Mouse (Mus musculus) olfactory bulb, adult 2 months (tissue): ENCODE data around the gene Treml4. TPM values are rescaled to one million over a fixed set of nuclear protein-coding genes. Genes with fewer than 3 reads are reported as not detected.

Experiments used
- H3K27ac ChIP-seq: fragments of 200-500 bp; 2 replicates; pipeline ENCODE4 v1.5.1; 2012; ENCODE audit warnings: low read depth, low read length; ENCODE audit not compliant: insufficient read depth
- H3K4me1 ChIP-seq: fragments of 200-500 bp; 2 replicates; pipeline ENCODE4 v1.6.1; 2012; ENCODE audit warnings: low read length; ENCODE audit not compliant: control insufficient read depth, insufficient read depth
- H3K4me3 ChIP-seq: fragments of 200-500 bp; 2 replicates; pipeline ENCODE4 v1.5.1; 2012; ENCODE audit warnings: mild to moderate bottlenecking, low read depth, low read length, moderate library complexity; ENCODE audit not compliant: insufficient read depth
- CTCF ChIP-seq: fragments of 200-500 bp; IDR thresholded peaks from 2 replicates; pipeline ENCODE4 v1.5.1; 2012; ENCODE audit warnings: low read depth, mild to moderate bottlenecking, low read length, moderate library complexity; ENCODE audit not compliant: insufficient read depth
- POLR2A ChIP-seq: fragments of 200-500 bp; IDR thresholded peaks from 2 replicates; pipeline ENCODE4 v1.6.1; 2012; ENCODE audit warnings: mild to moderate bottlenecking, low read depth, low read length, moderate library complexity; ENCODE audit not compliant: insufficient read depth
- WGBS: fragments of 180-500 bp; shearing (Covaris S2); methylation state at CpG from one replicate; pipeline ENCODE4 v1.1.7; 2018; 5-methylcytosine and 5-hydroxymethylcytosine counted together
- polyA plus RNA-seq: library from polyadenylated mRNA; stranded (reverse); fragments of >200 nt; gene quantifications from 2 replicates; pipeline ENCODE4 v1.2.4, GENCODE M21; 2012; ENCODE audit warnings: low replicate concordance; ENCODE audit not compliant: missing spikeins, insufficient read depth, insufficient read length

Gene Treml4
- polyA plus RNA-seq, 1 experiment = not detected

DNA sequence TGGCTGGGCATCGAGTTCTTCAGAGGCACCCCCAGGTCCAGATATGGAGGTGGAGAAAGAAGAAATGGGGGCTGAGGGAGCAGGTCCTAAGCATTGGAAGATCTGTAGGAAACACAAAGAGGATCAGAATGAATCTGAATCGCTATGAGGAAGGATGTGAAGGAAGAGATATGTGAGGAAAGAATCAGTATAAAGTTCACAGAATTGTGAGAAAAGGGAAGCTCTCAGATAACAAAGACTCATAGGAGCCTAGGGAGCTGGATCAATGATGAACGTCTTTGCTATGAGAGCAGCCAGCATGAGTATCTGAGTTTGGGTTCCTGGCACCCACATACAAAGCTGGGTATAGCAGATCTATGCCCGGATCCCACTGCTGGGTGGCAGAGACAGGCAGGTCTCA, 5.7 kb downstream of the Treml4 start:
- H3K27ac ChIP-seq = no peak overlapping the region
- H3K4me1 ChIP-seq = no peaks in the 10 kb centered on the region
- H3K4me3 ChIP-seq = no peak overlapping the region
- no peak for TF ChIP-seq POLR2A
- TF ChIP-seq CTCF = no peak
- WGBS = 78% methylated on average over 4 of the region's 4 CpGs

DNA sequence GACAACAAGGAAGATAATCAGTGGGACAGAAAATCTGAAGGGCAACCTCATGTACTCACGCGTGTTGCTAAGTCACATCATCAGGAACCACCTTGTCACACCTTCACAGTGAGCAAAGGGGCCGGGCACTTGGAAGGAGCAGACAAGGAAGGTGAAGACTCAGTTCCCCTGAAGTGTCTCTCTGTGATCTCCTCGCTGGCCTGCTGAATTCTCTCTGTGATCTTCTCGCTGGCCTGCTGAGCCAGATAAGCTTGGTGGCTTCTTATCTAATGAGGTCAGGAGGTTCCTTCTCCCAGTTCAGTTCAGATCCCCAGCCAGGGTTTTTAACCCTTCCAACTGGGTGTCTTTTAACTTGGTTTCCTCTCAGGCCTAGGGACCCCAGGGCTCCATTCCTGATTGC, 8.1 kb downstream of the Treml4 start:
- WGBS = 89% methylated on average over 5 of the region's 5 CpGs
- H3K4me1 ChIP-seq = no peaks in the 10 kb centered on the region
- no peak overlapping the region for H3K27ac ChIP-seq
- H3K4me3 ChIP-seq = no peak overlapping the region
- TF ChIP-seq CTCF (no peak), POLR2A (no peak)

DNA sequence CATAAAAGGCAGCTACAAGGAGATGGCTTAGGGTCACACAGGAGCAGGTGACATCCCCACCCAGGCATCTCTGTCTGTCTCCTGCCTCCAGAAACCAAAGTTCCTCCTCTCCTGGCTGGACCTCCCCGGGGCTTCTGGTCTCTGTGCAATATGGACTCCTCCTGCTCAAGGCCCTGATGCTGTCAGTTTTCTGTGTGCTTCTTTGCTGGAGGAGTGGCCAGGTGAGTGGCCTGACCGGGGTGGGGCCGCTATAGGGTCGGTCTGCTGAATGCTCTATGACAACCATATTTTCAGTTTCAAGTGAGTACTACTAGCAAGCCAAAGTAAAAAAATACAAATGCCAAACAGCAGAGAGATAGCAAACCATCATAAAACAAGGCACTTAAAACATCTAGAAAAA, 8.5 kb downstream of the Treml4 start:
- H3K4me3 ChIP-seq = no peak overlapping the region
- no peak for TF ChIP-seq POLR2A
- no peak for TF ChIP-seq CTCF
- 92% methylated on average over 4 of the region's 4 CpGs for WGBS
- H3K27ac ChIP-seq = no peak overlapping the region
- no peaks in the 10 kb centered on the region for H3K4me1 ChIP-seq

DNA sequence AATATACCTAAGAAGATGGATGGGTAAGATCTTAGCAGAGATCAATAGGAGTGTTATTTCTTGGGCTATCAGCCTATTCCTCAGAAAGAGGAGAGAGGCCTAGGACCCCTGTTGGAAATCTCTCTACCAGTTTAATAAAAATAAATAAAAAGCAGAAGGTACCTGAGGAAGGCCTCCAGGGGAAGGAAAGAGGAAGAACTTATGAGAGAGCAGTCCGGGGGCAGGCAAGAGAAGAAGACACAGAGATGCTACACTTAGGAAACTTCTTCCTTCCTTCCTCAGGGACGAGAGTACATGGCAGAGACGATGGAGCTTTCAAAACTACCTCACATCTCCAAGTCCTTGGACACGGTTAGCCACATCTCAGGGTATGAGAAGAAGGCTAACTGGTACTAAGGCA, 10.0 kb downstream of the Treml4 start:
- Histone ChIP-seq H3K27ac (no peak overlapping the region), H3K4me3 (no peak overlapping the region), H3K4me1 (no peaks in the 10 kb centered on the region)
- WGBS = 86% methylated on average over 4 of the region's 4 CpGs
- TF ChIP-seq CTCF = no peak
- TF ChIP-seq POLR2A = no peak

DNA sequence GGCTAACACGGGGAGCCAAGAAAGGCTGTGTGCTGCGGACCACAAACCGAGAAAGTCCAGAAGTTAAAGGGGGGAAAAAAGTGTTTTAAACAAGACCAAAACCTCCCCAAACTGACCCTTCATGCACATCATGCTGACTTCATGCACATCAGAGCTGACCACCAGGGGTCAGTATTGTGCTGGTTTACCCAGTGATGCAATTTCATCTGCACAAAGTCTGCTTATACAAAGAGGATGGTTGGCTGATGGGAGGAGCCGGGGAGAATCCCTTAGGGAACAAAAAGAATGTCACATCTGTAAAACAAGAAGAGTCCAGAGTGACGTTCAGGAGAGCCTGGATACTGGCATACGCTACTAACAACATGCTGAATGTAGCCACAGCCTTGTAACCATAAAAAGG, 10.8 kb downstream of the Treml4 start:
- TF ChIP-seq CTCF (0 out of 2 replicates have a peak, but pooled peaks have one; percentile 32), POLR2A (no peak)
- WGBS = 39% methylated on average over 6 of the region's 6 CpGs

DNA sequence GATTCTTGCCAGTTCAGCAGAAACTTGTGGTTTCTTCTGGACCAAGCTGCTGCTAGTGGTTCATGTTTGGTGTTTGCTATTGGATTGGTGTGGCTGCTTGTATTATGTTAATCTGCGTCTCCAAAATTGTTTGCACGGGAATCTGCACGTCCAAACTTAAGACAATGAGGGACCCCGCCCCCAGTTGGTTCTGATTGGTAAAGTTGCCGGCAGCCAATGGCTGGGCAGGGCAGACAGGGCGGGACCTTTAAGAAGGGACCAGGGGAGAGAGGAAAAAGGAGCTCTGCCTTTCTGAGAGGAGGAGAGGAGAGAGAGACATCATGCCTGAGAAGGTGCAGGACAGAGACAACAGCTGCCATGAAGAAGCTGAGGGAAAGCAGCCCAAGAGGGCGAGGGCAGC, 11.6 kb downstream of the Treml4 start:
- Histone ChIP-seq H3K4me1 (no peaks in the 10 kb centered on the region), H3K4me3 (no peak overlapping the region), H3K27ac (no peak overlapping the region)
- no peak for TF ChIP-seq CTCF
- TF ChIP-seq POLR2A = no peak
- 66% methylated on average over 7 of the region's 7 CpGs for WGBS

More for the DNA sequence above, 10.8 kb downstream of the Treml4 start:
- Histone ChIP-seq H3K4me1 (no peaks in the 10 kb centered on the region), H3K27ac (no peak overlapping the region), H3K4me3 (no peak overlapping the region)

DNA sequence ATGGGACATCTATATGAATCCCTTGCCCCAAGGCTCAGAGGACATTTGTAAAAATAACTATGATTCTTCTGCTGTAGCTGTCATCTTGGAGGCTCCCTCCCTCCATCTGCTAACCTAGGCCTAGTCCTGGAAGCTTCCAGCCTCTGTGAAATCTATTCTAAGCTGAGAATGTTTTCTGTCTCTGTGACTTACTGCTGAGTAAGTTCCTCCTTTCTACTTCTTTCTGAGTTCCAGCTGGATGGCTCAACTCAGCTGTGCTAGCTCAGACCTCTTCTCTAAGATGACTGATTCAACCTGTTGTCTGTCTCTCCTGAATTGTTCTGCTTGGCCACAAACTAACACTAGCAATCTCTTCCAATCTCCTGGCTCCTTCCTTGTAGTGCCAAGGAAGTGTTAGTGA, 14.3 kb downstream of the Treml4 start:
- no peak overlapping the region for H3K4me3 ChIP-seq
- no peak overlapping the region for H3K27ac ChIP-seq
- no peak for TF ChIP-seq POLR2A
- TF ChIP-seq CTCF = no peak

DNA sequence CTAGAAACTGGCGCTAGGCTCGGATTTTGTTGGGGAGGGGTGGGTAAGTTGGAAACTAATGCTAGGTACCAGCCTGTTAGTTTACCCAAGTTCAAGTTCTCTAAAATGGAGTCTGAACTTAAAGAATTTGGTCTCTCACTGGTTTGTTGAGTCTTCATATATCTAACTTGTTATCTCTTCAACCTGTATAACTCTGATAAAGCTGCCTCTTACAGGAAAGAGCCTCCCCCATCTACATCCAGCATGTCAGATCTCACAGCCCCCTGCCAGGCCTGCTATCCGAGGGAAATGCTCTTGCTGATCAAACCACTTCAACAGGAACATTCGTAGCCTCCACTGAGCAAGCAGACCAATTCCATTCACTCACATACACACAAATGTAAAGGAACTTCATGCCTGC, 14.9 kb downstream of the Treml4 start:
- TF ChIP-seq POLR2A = no peak
- no peak for TF ChIP-seq CTCF
- Histone ChIP-seq H3K4me3 (no peak overlapping the region), H3K4me1 (peaks cover 5% of the 10 kb centered on the region), H3K27ac (no peak overlapping the region)
- WGBS = 95% methylated on average over 4 of the region's 4 CpGs

More for the DNA sequence above, 14.3 kb downstream of the Treml4 start:
- H3K4me1 ChIP-seq = peaks cover 5% of the 10 kb centered on the region

DNA sequence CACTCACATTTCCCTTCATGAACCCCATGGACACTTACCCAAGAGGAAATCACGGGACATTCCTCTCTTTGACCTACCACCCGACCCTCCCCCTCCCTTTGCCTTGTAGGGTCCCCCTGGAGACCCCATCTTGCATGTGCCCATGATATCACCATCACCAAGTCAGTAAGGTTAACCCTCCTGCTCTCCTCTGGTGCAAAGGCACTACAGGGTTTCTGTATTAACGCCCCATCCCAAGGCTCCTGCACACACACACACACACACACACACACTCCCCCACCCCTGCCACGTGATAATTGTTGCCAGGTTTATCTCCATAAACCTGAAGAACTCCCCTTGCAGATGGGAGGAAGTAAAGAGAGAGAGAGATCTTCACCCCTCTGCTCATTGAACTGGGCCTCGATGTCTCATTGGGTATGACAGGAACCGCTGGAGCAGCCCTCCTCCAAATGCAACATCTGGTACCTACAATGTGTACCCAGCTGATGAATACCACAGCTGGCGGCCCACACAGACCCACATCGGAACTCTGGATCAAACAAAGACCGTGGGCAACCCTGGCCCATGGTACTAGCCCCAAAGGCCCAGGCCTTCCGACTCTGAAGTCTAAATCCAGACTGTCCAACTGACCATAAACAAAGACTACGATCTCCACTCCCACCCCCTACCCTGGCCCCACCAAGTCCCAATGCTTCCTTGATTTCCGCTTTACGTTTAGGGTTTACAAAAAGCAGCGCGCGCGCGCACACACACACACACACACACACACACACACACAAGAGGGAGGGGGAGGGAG, 17.0 kb downstream of the Treml4 start:
- Histone ChIP-seq H3K4me3 (no peak overlapping the region), H3K27ac (no peak overlapping the region), H3K4me1 (peaks cover 5% of the 10 kb centered on the region)
- 27% methylated on average over 18 of the region's 18 CpGs for WGBS
- no peak for TF ChIP-seq POLR2A
- no peak for TF ChIP-seq CTCF
